Mouse (Mus musculus): ENCODE results near the gene Igfbpl1. TPM values are rescaled to one million over a fixed set of nuclear protein-coding genes. Genes with fewer than 3 reads are reported as not detected.

Igfbpl1 gene
- polyA plus RNA-seq, 1 experiment = not detected

GRCm38 (mm10) chr4:45766774-45767173 is 59.9 kb downstream of the Igfbpl1 start:
- TF ChIP-seq GATA1 (IDR thresholded peaks at IDR 0.05; ENCODE audit: low read length) = no peak

- TF ChIP-seq GATA1 (IDR thresholded peaks at IDR 0.05; ENCODE audit: low read length) = no peak
These were observed 61.0 kb downstream of the Igfbpl1 start for GRCm38 (mm10) chr4:45765565-45766201.

GRCm38 (mm10) chr4:45765121-45765564 is 61.6 kb downstream of the Igfbpl1 start:
- TF ChIP-seq GATA1 (IDR thresholded peaks at IDR 0.05; ENCODE audit: low read length) = no peak

GRCm38 (mm10) chr4:45764141-45764494 is 62.6 kb downstream of the Igfbpl1 start:
- TF ChIP-seq GATA1 (IDR thresholded peaks at IDR 0.05; ENCODE audit: low read length) = no peak

GRCm38 (mm10) chr4:45763288-45764140 is 63.2 kb downstream of the Igfbpl1 start:
- TF ChIP-seq GATA1 (IDR thresholded peaks at IDR 0.05; ENCODE audit: low read length) = no peak

- TF ChIP-seq GATA1 (IDR thresholded peaks at IDR 0.05; ENCODE audit: low read length) = no peak
These were observed 64.1 kb downstream of the Igfbpl1 start for GRCm38 (mm10) chr4:45762600-45762999.

Other genes with a start within 250 kb of the Igfbpl1 start
- gene Aldh1b1, start 27.9 kb downstream of the Igfbpl1 start, polyA plus RNA-seq (2012) = not detected in 2 replicates
- gene Stra6l, start 21.7 kb upstream of the Igfbpl1 start, polyA plus RNA-seq (2012) = not detected in 2 replicates
- gene Ccdc180, start 63.4 kb upstream of the Igfbpl1 start, polyA plus RNA-seq (2012) = not detected in 2 replicates
- gene Tdrd7, start 138.4 kb upstream of the Igfbpl1 start, polyA plus RNA-seq (2012) = 0.24 and 0.26 TPM in 2 replicates
- 1.5 and 2.1 TPM in 2 replicates for gene Tmod1, start 212.0 kb upstream of the Igfbpl1 start, polyA plus RNA-seq (2012)

All from G1E-ER4 (cell line).